Mouse (Mus musculus) T-helper 17 cell (primary cell): ENCODE results near the gene Ddn.

Source experiments
- in situ Hi-C, 2 experiments: fragments of 300-600 bp; cut with MboI, MseI; formaldehyde crosslinking; loops; 1 replicate in 1 of 2; 2 replicates in 1 of 2; pipeline ENCODE4 v1.15.1; 2025; ENCODE audit warnings: high pct_unique_total_duplicates in 2 of 2

Ddn gene

GRCm38 (mm10) chr15:98798903-98799302 is 10.4 kb downstream of the Ddn start:
- in situ Hi-C loops, result loop anchor here in 1 of 2 experiments (10.0 kb wide), 1 partner anchor 164 kb away; the partner anchor contains the start of gene Cacnb3

- in situ Hi-C loops, result loop anchor here in 1 of 2 experiments (10.0 kb wide), 1 partner anchor 163 kb away; the partner anchor contains the start of gene Cacnb3
Observed at GRCm38 (mm10) chr15:98797835-98798492, 11.3 kb downstream of the Ddn start.

- in situ Hi-C loops, result loop anchor here in 1 of 2 experiments (10.0 kb wide), 1 partner anchor 162 kb away; the partner anchor contains the start of gene Cacnb3
Observed at GRCm38 (mm10) chr15:98796803-98797595, 12.3 kb downstream of the Ddn start.

GRCm38 (mm10) chr15:98793141-98793698 is 16.1 kb downstream of the Ddn start:
- in situ Hi-C loops, result loop anchor here in 1 of 2 experiments (10.0 kb wide), 1 partner anchor 158 kb away; the partner anchor contains the start of gene Cacnb3

- in situ Hi-C loops, result loop anchor here in 1 of 2 experiments (10.0 kb wide), 1 partner anchor 158 kb away; the partner anchor contains the start of gene Cacnb3
Observed at GRCm38 (mm10) chr15:98792233-98793020, 16.9 kb downstream of the Ddn start.

- in situ Hi-C loops, result loop anchor here in 1 of 2 experiments (10.0 kb wide), 1 partner anchor 157 kb away; the partner anchor contains the start of gene Cacnb3
Observed at GRCm38 (mm10) chr15:98791771-98792170, 17.5 kb downstream of the Ddn start.

- in situ Hi-C loops, result loop anchor here in 1 of 2 experiments (10.0 kb wide), 1 partner anchor 156 kb away; the partner anchor contains the start of gene Cacnb3
Observed at GRCm38 (mm10) chr15:98791221-98791620, 18.1 kb downstream of the Ddn start.

GRCm38 (mm10) chr15:98790761-98791160 is 18.5 kb downstream of the Ddn start:
- in situ Hi-C loops, result loop anchor here in 1 of 2 experiments (10.0 kb wide), 1 partner anchor 156 kb away; the partner anchor contains the start of gene Cacnb3

GRCm38 (mm10) chr15:98789661-98790535 is 19.4 kb downstream of the Ddn start, which contains the start of gene Wnt1:
Gene Wnt1 (plus strand): TSS chr15:98789857.
- in situ Hi-C loops, result loop anchor here in 1 of 2 experiments (10.0 kb wide), 1 partner anchor 155 kb away; the partner anchor contains the start of gene Cacnb3

GRCm38 (mm10) chr15:98788972-98789660 is 20.2 kb downstream of the Ddn start:
- in situ Hi-C loops, result no loop called here

GRCm38 (mm10) chr15:98787930-98788329 is 21.4 kb downstream of the Ddn start:
- in situ Hi-C loops, result no loop called here

GRCm38 (mm10) chr15:98785744-98786143 is 23.5 kb downstream of the Ddn start:
- in situ Hi-C loops, result no loop called here

- in situ Hi-C loops, result no loop called here
Observed at GRCm38 (mm10) chr15:98781166-98781565, 28.1 kb downstream of the Ddn start.

- in situ Hi-C loops, result no loop called here
Observed at GRCm38 (mm10) chr15:98780573-98780972, 28.7 kb downstream of the Ddn start.

- in situ Hi-C loops, result no loop called here
Observed at GRCm38 (mm10) chr15:98780075-98780474, 29.2 kb downstream of the Ddn start.

- in situ Hi-C loops, result loop anchor here in 1 of 2 experiments (5.0 kb wide), 1 partner anchor 67 kb away; no protein-coding TSS in a partner anchor
Observed at GRCm38 (mm10) chr15:98778806-98779205, 30.5 kb downstream of the Ddn start.

GRCm38 (mm10) chr15:98778191-98778770 is 31.0 kb downstream of the Ddn start:
- in situ Hi-C loops, result loop anchor here in 1 of 2 experiments (5.0 kb wide), 1 partner anchor 66 kb away; no protein-coding TSS in a partner anchor

- in situ Hi-C loops, result loop anchor here in 1 of 2 experiments (5.0 kb wide), 1 partner anchor 65 kb away; no protein-coding TSS in a partner anchor
Observed at GRCm38 (mm10) chr15:98777762-98778161, 31.5 kb downstream of the Ddn start, which contains the start of gene Wnt10b. Gene Wnt10b (minus strand): TSS chr15:98778150.
